Mouse (Mus musculus) heart, embryonic 14.5 days (tissue): ENCODE data around the gene Polr3gl. TPM values are rescaled to one million over a fixed set of nuclear protein-coding genes. Genes with fewer than 3 reads are reported as not detected.
A peak's percentile ranks its signal among the peaks of the same experiment; 100 is the strongest.

Experiments used
- ATAC-seq: fragments of 200-750 bp; cut with Nextera tagmentation; 2 replicates; pipeline ENCODE4 v1.8.0; 2017; ENCODE audit warnings: low read depth, moderate TSS enrichment; ENCODE audit not compliant: insufficient number of reproducible peaks, insufficient read depth, low FRiP score
- H3K27ac ChIP-seq, 2 experiments: fragments of 200-500 bp in 1 of 2; fragments of 300-500 bp in 1 of 2; sonication (generic) in 1 of 2; replicated peaks in 1 of 2; 2 replicates each; pipeline ENCODE4 v1.5.1; 2012 to 2014; ENCODE audit warnings: low read depth in 2 of 2, low read length in 2 of 2, control low read depth in 1 of 2, mild to moderate bottlenecking in 1 of 2, mixed read lengths in 1 of 2; ENCODE audit not compliant: control insufficient read depth in 1 of 2, insufficient read depth in 1 of 2
- H3K27me3 ChIP-seq: fragments of 300-500 bp; sonication (generic); 2 replicates; pipeline ENCODE4 v1.6.1; 2014; ENCODE audit warnings: mild to moderate bottlenecking, low read length, control low read depth; ENCODE audit not compliant: control insufficient read depth, insufficient read depth
- H3K36me3 ChIP-seq: fragments of 300-500 bp; sonication (generic); 2 replicates; pipeline ENCODE4 v1.6.1; 2014; ENCODE audit warnings: mild to moderate bottlenecking, control low read depth, low read length, mixed read lengths; ENCODE audit not compliant: control insufficient read depth, insufficient read depth
- H3K4me1 ChIP-seq, 2 experiments: fragments of 200-500 bp in 1 of 2; fragments of 300-500 bp in 1 of 2; sonication (generic) in 1 of 2; 2 replicates each; pipeline ENCODE4 v1.6.1; 2012 to 2014; ENCODE audit warnings: low read length in 2 of 2, control low read depth in 1 of 2, mixed read lengths in 1 of 2; ENCODE audit not compliant: control insufficient read depth in 2 of 2, insufficient read depth in 2 of 2
- H3K4me2 ChIP-seq: fragments of 300-500 bp; sonication (generic); 2 replicates; pipeline ENCODE4 v1.6.1; 2014; ENCODE audit warnings: mild to moderate bottlenecking, low read length
- H3K4me3 ChIP-seq, 2 experiments: fragments of 200-500 bp in 1 of 2; fragments of 300-500 bp in 1 of 2; sonication (generic) in 1 of 2; 2 replicates each; pipeline ENCODE4 v1.5.1; 2012 to 2014; ENCODE audit warnings: low read length in 2 of 2, mild to moderate bottlenecking in 2 of 2, control low read depth in 1 of 2, low read depth in 1 of 2, moderate library complexity in 1 of 2; ENCODE audit not compliant: control insufficient read depth in 1 of 2, insufficient read depth in 1 of 2
- H3K9ac ChIP-seq: fragments of 300-500 bp; sonication (generic); 2 replicates; pipeline ENCODE4 v1.6.1; 2014; ENCODE audit warnings: mild to moderate bottlenecking, low read length
- H3K9me3 ChIP-seq: fragments of 300-500 bp; sonication (generic); 2 replicates; pipeline ENCODE4 v1.6.1; 2016; ENCODE audit warnings: low read length, control low read depth; ENCODE audit not compliant: control insufficient read depth
- WGBS: fragments of 180-500 bp; shearing (Covaris S2); extraction: QIAGEN DNeasy Blood & Tissue Kit; methylation state at CpG from one replicate; pipeline ENCODE4 v1.1.7; 2014; 5-methylcytosine and 5-hydroxymethylcytosine counted together
- polyA plus RNA-seq: library from polyadenylated mRNA; unstranded; fragments of >200 nt; fragmentation: Nextera tagmentation; extraction: Ambion mirVana; gene quantifications from 2 replicates; pipeline ENCODE4 v1.2.1, GENCODE M21; 2014

Gene Polr3gl
- polyA plus RNA-seq, 1 experiment from 2014 or later: 28.7 TPM

- no peaks in the 10 kb centered on the region for H3K27me3 ChIP-seq
- WGBS: 65% methylated on average over 7 of the region's 7 CpGs
- no peak for ATAC-seq
- H3K27ac ChIP-seq: peak overlapping the region; percentile 10 to 18; a peak in 1 of 4 replicates
- H3K36me3 ChIP-seq: no peaks in the 10 kb centered on the region
- H3K4me3 ChIP-seq: no peak overlapping the region
- peaks cover 30 to 56% of the 10 kb centered on the region in 2 experiments for H3K4me1 ChIP-seq
- no peaks in the 10 kb centered on the region for H3K9me3 ChIP-seq
- H3K4me2 ChIP-seq: no peak overlapping the region
- no peak overlapping the region for H3K9ac ChIP-seq
Measured at GRCm38 (mm10) chr3:96570643-96571042, 23.3 kb downstream of the Polr3gl start.

DNA sequence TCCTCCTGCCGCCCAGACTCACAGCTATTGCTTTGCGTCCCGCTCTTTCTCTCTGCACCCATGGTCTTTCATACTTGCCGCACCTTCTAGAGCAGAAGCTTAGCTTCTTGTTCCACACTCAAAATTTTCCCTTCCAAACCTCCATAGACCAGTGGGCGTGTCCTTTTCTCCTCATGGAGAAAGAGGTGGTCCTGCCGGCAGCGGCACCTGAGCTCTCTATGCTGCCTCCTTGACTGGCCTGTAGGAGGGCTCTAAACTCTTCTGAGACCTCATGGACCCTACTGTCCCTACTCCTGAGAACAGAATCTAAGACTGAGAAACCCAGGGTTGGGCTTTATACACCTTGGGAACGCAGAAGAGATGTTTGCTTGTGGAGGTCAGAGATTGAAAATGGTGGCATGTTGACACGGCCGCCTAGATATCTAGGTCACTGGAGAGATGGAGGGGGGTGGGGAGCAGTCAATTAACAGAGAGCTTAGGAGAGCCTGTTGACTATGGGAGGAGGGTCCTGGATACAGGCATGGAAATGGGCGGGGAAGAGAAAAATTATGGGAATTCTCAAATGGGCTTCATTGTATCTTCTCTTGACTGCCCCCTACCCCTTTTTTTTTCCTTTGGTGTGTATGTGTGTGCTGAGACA is 23.9 kb downstream of the Polr3gl start:
- no peaks in the 10 kb centered on the region for H3K9me3 ChIP-seq
- no peaks in the 10 kb centered on the region for H3K36me3 ChIP-seq
- 0 out of 4 replicates have a peak overlapping the region, but pooled peaks of 1 of the 2 experiments have one; percentile 10 for H3K27ac ChIP-seq
- H3K4me2 ChIP-seq: peak overlapping the region; percentile 18; the same call in 1 of the 2 replicates
- H3K4me3 ChIP-seq: no peak overlapping the region
- 78% methylated on average over 11 of the region's 11 CpGs for WGBS
- no peaks in the 10 kb centered on the region for H3K27me3 ChIP-seq
- H3K4me1 ChIP-seq: peaks cover 26 to 50% of the 10 kb centered on the region in 2 experiments
- no peak for ATAC-seq
- H3K9ac ChIP-seq: no peak overlapping the region

DNA sequence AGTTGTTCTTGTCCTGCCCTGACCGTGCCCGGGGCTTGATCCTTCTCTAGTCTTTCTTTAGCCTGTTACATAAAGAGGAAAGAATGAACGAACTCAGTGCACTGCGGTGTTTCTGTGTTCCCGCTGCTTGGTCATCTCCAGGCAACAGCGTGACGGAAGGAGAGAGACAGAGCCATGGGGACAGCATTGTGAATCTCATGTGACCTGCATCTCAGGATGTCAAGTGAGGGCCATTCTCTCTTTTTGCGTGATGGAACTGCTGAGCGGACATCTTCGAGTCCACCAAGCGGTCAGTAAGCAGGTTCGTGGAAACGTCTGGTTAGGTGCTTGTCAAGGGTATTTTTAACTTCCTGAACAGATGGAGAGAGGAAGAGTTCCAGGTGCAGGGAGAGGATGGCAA is 24.5 kb downstream of the Polr3gl start:
- H3K4me1 ChIP-seq: peaks cover 29 to 49% of the 10 kb centered on the region in 2 experiments
- no peak for ATAC-seq
- no peaks in the 10 kb centered on the region for H3K9me3 ChIP-seq
- H3K36me3 ChIP-seq: no peaks in the 10 kb centered on the region
- 58% methylated on average over 13 of the region's 13 CpGs for WGBS
- no peaks in the 10 kb centered on the region for H3K27me3 ChIP-seq
- H3K9ac ChIP-seq: no peak overlapping the region
- H3K4me2 ChIP-seq: peak overlapping the region; percentile 18; the same call in 1 of the 2 replicates
- no peak overlapping the region for H3K4me3 ChIP-seq
- peak overlapping the region in 1 of 2 experiments; percentile 46; a peak in 1 of 4 replicates for H3K27ac ChIP-seq

GRCm38 (mm10) chr3:96568605-96569004 is 25.4 kb downstream of the Polr3gl start:
- H3K36me3 ChIP-seq: no peaks in the 10 kb centered on the region
- H3K27ac ChIP-seq: peak overlapping the region in 1 of 2 experiments; percentile 42; a peak in 1 of 4 replicates
- WGBS: 74% methylated on average over 8 of the region's 8 CpGs
- H3K4me3 ChIP-seq: no peak overlapping the region
- H3K9ac ChIP-seq: no peak overlapping the region
- no peaks in the 10 kb centered on the region for H3K27me3 ChIP-seq
- H3K4me1 ChIP-seq: peaks cover 30 to 49% of the 10 kb centered on the region in 2 experiments
- H3K4me2 ChIP-seq: no peak overlapping the region
- H3K9me3 ChIP-seq: no peaks in the 10 kb centered on the region
- ATAC-seq: no peak

DNA sequence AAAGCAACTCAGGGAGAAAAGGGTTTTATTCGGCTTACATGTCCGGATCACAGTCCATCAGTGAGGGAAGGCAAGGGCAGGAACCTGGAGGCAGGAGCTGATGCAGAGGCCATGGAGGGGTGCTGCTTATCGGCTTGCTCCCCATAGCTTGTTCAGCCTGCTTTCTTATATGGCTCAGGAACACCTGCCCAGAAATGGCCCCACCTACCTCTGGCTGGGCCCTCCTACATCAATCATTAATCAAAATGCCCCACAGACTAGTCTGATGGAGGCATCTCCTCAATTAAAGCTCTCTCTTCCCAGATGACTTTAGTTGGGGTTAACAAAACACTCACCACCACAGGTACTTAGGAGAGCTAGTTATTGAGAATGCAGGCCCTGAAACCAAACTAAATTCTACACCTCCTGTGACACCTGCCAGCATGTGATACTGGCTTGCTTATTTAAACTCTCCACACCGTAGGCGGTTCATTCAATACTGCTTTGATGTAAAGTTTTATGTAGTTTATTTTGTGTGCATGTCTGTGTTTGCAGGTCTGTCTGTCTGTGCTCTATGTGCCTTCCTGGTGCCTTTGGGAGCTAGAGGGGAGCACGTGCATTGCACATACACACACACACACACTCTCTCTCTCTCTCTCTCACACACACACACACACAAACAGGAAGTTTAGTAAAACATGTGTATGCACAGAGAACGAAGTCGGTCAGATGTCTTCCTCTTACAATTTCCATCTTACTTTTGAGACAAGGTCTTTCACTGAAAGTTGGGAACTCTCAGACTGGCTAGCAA is 27.1 kb downstream of the Polr3gl start:
- H3K36me3 ChIP-seq: peaks cover 2% of the 10 kb centered on the region; the same call in 1 of the 2 replicates
- no peak overlapping the region for H3K4me2 ChIP-seq
- no peak overlapping the region for H3K9ac ChIP-seq
- 0 out of 4 replicates have a peak overlapping the region, but pooled peaks of 1 of the 2 experiments have one; percentile 35 for H3K27ac ChIP-seq
- no peaks in the 10 kb centered on the region for H3K27me3 ChIP-seq
- no peaks in the 10 kb centered on the region for H3K9me3 ChIP-seq
- H3K4me1 ChIP-seq: peaks cover 29 to 37% of the 10 kb centered on the region in 2 experiments
- no peak for ATAC-seq
- WGBS: 79% methylated on average over 8 of the region's 8 CpGs
- no peak overlapping the region for H3K4me3 ChIP-seq

GRCm38 (mm10) chr3:96565105-96565504 is 28.9 kb downstream of the Polr3gl start:
- H3K9me3 ChIP-seq: no peaks in the 10 kb centered on the region
- no peak overlapping the region for H3K9ac ChIP-seq
- ATAC-seq: no peak
- 64% methylated on average over 3 of the region's 3 CpGs for WGBS
- peaks cover 22 to 33% of the 10 kb centered on the region in 2 experiments for H3K4me1 ChIP-seq
- no peak overlapping the region for H3K4me3 ChIP-seq
- H3K36me3 ChIP-seq: peaks cover 19% of the 10 kb centered on the region
- H3K27me3 ChIP-seq: no peaks in the 10 kb centered on the region
- H3K4me2 ChIP-seq: no peak overlapping the region
- H3K27ac ChIP-seq: peak overlapping the region; percentile 12 to 79; a peak in 2 of 4 replicates

DNA sequence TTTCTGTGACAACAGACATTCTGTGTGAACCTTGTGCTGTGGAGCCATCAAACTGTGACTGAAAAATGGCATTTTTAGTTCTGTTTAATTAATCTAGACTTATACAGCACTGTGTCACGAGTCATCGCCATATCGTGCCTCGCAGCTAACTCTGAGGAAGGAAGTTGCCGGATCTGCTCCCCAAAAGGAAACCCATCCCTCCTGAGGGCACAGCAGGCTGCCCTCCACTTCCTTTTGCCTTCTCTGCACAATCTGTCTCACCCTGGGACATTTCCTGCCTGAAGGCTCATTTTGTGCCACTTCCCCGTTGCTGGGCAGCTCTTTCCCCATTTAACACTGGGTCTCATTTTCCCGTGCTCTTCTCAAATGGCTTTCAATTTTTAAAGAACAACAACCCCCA is 29.3 kb downstream of the Polr3gl start:
- 49% methylated on average over 7 of the region's 7 CpGs for WGBS
- H3K4me1 ChIP-seq: peaks cover 19 to 29% of the 10 kb centered on the region in 2 experiments
- no peaks in the 10 kb centered on the region for H3K9me3 ChIP-seq
- peak; percentile 20; the same call in 1 of the 2 replicates for ATAC-seq
- H3K27ac ChIP-seq: peak overlapping the region; percentile 79 to 82
- H3K9ac ChIP-seq: peak overlapping the region; percentile 6; the same call in 1 of the 2 replicates
- peak overlapping the region; percentile 8; the same call in 1 of the 2 replicates for H3K4me2 ChIP-seq
- H3K27me3 ChIP-seq: no peaks in the 10 kb centered on the region
- peaks cover 24% of the 10 kb centered on the region for H3K36me3 ChIP-seq
- no peak overlapping the region for H3K4me3 ChIP-seq
